Mouse (Mus musculus) limb, embryonic 10.5 days (tissue): ENCODE measurements at regions not wholly inside any gene's neighbourhood (a gene's known extent, or its start where the extent isn't known, plus 50 kb on each side); places are given as distances from the start of the nearest gene placed in this dataset.
"Not testable (repeated sequence)": the region's sequence is repeated elsewhere in the genome, so short reads cannot be mapped to it uniquely, and the experiment has no call there.

Experiments used
- DNase-seq: peaks from one replicate; pipeline ENCODE4 v3.0.0-alpha.2; 2017; ENCODE audit warnings: low spot score
- H3K27ac ChIP-seq: fragments of 300-500 bp; sonication (generic); 2 replicates; pipeline ENCODE4 v1.5.1; 2016; ENCODE audit warnings: mild to moderate bottlenecking
- H3K27me3 ChIP-seq: fragments of 300-500 bp; sonication (generic); 2 replicates; pipeline ENCODE4 v1.6.1; 2016; ENCODE audit warnings: low read depth, mild to moderate bottlenecking; ENCODE audit not compliant: poor library complexity, severe bottlenecking
- H3K36me3 ChIP-seq: fragments of 300-500 bp; sonication (generic); 2 replicates; pipeline ENCODE4 v1.6.1; 2016; ENCODE audit warnings: mild to moderate bottlenecking, moderate library complexity
- H3K4me1 ChIP-seq: fragments of 300-500 bp; sonication (generic); 2 replicates; pipeline ENCODE4 v1.6.1; 2016
- H3K4me3 ChIP-seq: fragments of 300-500 bp; sonication (generic); 2 replicates; pipeline ENCODE4 v1.5.1; 2016; ENCODE audit warnings: mild to moderate bottlenecking, moderate library complexity
- H3K9me3 ChIP-seq: fragments of 300-500 bp; sonication (generic); replicated peaks from 2 replicates; pipeline ENCODE4 v1.6.1; 2016; ENCODE audit warnings: mild to moderate bottlenecking
- WGBS: fragments of 180-500 bp; shearing (Covaris S2); methylation state at CpG from one replicate; pipeline ENCODE4 v1.1.7; 2016; 5-methylcytosine and 5-hydroxymethylcytosine counted together

DNA sequence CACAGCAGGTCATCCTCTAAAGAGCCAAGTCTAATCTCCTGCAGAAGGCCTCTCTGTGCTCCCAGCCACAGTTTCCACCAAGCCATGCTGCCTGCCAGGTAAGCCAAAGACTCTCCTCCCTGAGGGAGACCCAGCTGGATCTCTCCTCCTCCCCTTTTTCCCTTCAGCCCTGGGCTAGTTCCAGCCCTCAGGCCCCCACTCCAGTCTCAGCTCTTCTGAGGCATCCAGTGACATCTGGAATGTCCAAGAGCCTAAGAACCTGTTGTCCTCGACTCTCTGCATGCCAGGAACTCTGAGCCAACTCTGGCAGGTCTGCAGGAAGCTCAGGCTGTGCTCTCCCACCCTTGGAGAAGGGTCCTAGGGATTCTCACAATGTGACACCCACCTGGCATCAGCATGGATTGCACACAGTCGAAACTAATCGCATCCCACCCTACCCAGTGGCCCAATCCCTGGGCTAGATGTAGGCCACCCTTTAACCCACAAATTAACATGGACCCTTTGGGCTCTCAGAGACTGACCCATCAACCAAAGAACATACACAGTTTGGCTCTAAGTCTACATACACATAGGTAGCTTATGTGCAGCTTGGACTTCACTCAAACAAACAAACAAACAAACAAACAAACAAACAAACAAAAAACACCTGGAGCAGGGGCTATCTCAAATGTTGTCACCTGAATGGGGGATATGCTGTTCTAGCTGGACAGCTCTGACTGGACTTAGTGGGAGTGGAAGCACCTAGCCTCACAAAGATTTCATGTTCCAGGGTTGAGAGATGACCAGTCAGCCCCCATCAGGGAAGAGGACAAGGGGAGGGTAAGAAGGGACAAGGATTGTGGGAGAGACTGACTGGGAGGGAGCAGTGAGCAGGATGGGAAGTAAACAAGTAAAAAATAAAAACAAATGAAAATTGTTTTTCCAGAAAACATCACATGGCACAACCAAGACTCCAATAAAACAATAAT, 57.9 kb upstream of the Zfp709 start:
- DNase-seq, H3K36me3 ChIP-seq, H3K4me1 ChIP-seq, H3K27me3 ChIP-seq, H3K9me3 ChIP-seq, H3K4me3 ChIP-seq, H3K27ac ChIP-seq: not testable (repeated sequence)
- WGBS = 75% methylated on average over 3 of the region's 3 CpGs

DNA sequence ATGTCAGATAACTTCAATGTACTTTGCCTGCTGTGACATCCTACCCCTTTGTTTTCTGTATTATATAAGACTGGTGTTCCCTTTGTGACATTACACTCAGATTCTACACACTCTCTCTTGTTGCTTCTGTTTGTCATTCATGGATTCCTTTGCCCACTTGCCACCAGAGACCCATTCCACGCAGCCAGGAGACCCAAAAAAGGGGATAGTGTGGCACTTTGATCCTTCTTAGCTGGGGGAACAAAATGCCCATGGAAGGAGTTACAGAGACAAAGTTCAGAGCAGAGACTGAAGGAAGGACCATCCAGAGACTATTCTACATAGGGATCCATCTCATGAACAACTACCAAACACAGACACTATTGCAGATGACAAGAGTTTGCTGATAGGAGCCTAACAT, 59.1 kb upstream of the Zfp709 start:
- DNase-seq, H3K4me1 ChIP-seq, H3K27ac ChIP-seq, H3K4me3 ChIP-seq, H3K27me3 ChIP-seq, H3K9me3 ChIP-seq, H3K36me3 ChIP-seq: not testable (repeated sequence)
- 70% methylated on average over 1 of the region's 1 CpGs for WGBS

DNA sequence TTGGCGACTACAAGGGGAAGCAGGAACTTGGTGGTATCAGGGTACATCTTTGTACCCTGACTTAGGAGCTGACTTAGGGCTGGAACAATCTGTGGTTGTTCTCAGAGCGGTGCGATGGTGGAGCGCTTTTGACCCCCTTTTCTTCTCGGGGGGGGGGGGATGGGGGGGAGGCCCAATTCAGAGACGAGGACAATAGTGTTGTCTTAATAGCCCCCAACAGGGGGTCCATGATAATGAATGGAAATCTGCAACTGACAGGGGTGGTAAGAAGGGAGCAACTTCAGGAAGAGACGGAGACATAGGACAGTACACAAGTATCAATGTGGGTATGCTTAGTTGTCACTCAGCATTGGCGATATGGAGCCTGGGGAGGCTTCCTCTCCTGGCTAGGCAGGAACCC, 61.9 kb upstream of the Zfp709 start:
- not testable (repeated sequence) for H3K4me3 ChIP-seq, H3K27me3 ChIP-seq, H3K9me3 ChIP-seq, H3K4me1 ChIP-seq, H3K36me3 ChIP-seq, H3K27ac ChIP-seq
- WGBS = 86% methylated on average over 8 of the region's 8 CpGs
- DNase-seq = peak; percentile 26

DNA sequence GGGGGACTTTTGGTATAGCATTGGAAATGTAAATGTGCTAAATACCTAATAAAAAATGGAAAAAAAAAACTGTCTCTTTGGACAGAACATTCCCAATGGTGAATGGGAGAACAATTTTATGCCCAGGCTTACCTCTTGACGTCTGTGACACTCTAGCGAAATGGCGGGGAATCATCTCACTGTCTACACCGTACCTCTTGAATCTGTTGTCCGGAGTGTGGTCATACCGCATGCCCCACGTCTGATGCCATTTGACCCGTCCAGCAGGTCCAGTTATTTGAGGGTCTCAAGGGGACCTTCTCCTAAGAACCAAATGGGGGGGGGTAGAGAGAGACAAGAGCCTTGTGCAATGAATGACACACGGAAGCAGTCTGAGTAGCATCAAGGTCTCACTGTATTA, 62.4 kb upstream of the Zfp709 start:
- H3K9me3 ChIP-seq, H3K27ac ChIP-seq, H3K4me3 ChIP-seq, H3K27me3 ChIP-seq, H3K36me3 ChIP-seq, H3K4me1 ChIP-seq: not testable (repeated sequence)
- peak; percentile 28 for DNase-seq
- WGBS = 91% methylated on average over 9 of the region's 9 CpGs

DNA sequence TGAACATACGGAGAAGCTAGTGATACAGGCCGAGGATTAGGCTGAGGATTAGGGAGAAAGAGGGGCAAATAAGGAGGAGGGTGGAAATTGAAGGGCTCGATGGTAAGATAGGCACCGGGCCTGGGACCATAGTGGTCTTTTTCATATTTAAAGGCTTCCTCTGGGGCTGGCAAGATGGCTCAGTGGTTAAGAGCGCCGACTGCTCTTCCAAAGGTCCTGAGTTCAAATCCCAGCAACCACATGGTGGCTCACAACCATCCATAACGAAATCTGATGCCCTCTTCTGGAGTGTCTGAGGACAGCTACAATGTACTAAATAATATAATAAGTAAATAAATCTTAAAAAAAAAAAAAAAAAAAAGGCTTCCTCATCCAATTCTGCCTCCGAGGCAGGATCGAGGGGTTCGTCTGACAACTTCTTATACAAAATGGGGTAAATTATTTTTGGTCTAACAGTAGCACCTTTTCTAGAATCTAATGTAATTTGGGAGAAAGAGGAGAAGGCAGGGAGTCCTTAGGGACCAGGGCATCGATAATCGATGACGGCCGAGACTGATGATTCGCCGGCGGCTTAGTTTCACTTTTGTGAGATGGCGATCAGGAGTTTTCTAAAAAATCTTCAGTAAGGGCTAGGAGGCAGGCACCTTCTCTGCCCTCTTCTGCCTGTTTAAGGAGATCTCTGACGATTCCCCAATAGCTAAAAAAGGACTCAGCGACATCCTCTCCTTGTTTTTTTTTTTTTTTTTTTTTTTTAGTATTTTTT, 65.4 kb upstream of the Zfp709 start:
- H3K4me1 ChIP-seq, H3K36me3 ChIP-seq, H3K27ac ChIP-seq, DNase-seq, H3K4me3 ChIP-seq, H3K9me3 ChIP-seq, H3K27me3 ChIP-seq: not testable (repeated sequence)
- 92% methylated on average over 20 of the region's 20 CpGs for WGBS

DNA sequence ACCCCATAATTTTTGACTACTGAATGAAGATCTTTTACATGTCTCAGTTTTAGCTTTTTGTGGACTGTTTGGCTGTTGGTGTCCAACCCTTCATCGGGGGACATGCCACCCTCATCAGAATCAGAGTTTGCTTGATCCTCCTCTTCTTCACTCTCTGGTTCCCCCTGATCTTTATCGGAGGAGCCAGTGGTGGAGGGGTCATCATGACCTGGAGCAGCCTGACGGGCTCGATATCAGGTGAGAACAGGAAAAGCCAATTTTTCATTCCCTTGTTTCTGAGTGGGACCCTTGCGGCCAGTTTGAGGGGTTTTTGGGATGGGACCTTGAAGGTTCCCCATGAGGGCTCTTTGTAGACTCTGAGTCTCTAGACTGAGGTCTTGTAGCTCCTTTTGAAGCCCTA, 66.0 kb upstream of the Zfp709 start:
- H3K4me3 ChIP-seq, H3K27ac ChIP-seq, H3K27me3 ChIP-seq, H3K4me1 ChIP-seq, H3K9me3 ChIP-seq, DNase-seq, H3K36me3 ChIP-seq: not testable (repeated sequence)
- WGBS = 96% methylated on average over 5 of the region's 5 CpGs

DNA sequence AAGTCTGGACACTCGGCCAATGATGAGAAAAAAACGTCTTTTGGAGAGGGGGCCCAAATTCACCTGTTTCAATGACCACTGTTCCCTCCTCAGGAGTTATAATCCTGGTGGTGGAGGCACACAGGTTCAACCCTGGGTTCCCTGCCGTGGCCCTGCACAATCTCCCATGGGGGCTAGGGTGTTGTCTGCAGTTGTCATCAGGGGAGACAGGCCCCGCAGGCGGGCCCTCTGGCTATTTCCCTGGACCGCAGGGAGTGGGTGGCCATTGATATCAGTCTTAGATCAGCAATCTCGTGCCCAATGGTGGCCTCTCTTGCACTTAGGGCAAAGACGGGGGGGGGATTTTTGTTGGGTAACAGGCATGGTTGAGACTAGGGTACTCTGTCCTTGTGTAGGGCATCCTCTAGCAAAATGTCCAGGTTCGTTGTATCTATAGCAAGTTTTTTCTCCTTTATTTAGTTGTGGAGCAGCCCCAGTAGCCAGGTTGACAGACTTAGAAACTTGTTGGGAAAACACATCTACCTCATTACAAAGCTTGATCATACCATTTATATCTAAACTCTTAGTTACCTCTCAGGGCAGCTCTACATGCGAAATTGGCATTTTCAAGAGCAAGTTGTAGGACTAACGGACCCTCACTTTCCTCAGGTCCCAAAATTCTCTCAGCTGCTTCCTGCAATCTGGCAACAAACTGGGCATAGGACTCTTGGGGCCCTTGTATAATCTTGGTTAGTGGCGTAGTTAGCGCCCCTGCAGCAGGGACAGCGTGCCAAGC, 66.9 kb upstream of the Zfp709 start:
- 92% methylated on average over 14 of the region's 14 CpGs for WGBS
- not testable (repeated sequence) for H3K9me3 ChIP-seq, DNase-seq, H3K27ac ChIP-seq, H3K4me1 ChIP-seq, H3K27me3 ChIP-seq, H3K36me3 ChIP-seq, H3K4me3 ChIP-seq

DNA sequence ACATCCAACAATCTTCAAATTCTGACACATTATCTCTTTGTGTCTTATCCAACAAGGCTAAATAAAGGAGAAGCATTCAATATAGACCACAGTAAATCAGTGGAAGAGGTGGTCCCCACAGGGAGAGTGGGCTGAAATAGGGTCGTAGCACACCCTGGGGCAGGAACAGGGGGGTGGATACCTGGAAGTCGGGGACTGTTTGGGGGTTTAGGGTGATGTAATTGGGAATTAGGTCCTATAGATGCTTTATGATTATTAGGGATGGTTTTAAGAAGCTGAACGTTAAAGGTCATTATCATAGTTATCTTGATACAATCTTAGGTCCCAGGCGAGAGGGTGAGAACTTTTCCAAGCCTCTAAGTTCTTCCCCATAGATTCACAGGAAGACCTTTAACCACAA, 67.9 kb upstream of the Zfp709 start:
- not testable (repeated sequence) for H3K27me3 ChIP-seq, H3K36me3 ChIP-seq, H3K4me1 ChIP-seq, H3K4me3 ChIP-seq, H3K27ac ChIP-seq, DNase-seq, H3K9me3 ChIP-seq
- WGBS = 88% methylated on average over 4 of the region's 4 CpGs

DNA sequence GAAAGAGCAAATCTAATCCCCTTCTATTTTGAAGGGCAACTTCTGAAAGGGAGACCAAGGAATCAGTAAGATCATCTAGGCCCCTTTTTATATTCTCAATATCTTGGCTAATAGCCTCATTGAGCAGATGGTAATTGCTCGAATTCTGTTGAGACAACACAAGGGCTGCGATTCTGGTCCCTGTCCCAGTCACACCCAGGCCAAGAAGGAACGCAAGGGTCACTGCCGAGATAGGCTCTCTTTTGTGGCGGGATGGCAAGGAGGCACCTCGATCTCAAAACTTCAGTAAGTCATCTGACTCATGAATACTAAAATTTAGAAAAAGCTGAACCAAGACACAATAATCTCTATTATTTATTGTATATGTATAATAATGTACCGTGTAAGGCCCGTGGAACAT, 68.6 kb upstream of the Zfp709 start:
- 94% methylated on average over 8 of the region's 8 CpGs for WGBS
- H3K4me1 ChIP-seq, H3K27ac ChIP-seq, H3K9me3 ChIP-seq, H3K27me3 ChIP-seq, H3K4me3 ChIP-seq, H3K36me3 ChIP-seq: not testable (repeated sequence)
- peak; percentile 34 for DNase-seq

DNA sequence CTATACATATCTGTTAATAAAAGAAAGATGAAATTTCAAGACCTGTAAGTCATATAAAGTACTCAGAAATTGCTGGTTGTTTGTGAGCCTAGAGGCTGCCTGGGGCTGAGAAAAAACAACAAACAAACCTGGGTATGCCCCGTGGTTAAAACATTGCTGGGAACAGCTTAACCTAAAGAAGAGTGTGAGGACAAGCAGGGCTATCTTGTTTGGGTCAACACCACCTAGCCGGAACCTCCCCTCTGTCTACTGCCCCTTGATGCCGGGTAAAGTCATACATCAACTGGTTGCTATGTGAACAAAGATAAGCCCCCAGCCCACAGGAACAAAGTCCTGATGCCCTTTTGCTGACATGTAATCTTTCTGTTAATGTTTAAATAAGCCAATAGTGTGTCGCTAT, 74.0 kb upstream of the Zfp709 start:
- WGBS = 72% methylated on average over 3 of the region's 4 CpGs
- not testable (repeated sequence) for H3K27me3 ChIP-seq, H3K9me3 ChIP-seq, H3K27ac ChIP-seq, H3K36me3 ChIP-seq, H3K4me3 ChIP-seq, DNase-seq, H3K4me1 ChIP-seq

DNA sequence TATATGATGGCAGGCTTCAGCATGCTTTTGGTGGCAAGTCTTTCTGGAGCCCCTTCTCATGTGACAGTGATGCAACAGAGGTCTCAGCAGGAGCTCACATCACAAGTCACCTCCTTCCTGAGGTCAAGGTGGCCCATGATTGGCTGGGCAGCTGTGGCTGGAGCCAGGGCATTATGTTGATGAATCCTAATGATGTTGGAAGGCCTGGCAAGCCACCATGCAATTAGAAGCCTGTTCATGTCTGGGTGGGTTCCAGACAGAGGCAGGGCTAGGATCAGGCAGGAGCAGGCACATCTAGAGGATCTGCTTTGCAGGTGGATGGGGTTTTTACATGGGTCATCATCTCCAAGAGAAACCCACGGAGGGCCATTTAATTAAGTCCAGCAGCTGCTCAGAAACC, 77.2 kb upstream of the Zfp709 start:
- not testable (repeated sequence) for H3K27me3 ChIP-seq, H3K27ac ChIP-seq, H3K36me3 ChIP-seq, DNase-seq, H3K4me1 ChIP-seq, H3K9me3 ChIP-seq, H3K4me3 ChIP-seq
- WGBS = 80% methylated on average over 1 of the region's 1 CpGs

DNA sequence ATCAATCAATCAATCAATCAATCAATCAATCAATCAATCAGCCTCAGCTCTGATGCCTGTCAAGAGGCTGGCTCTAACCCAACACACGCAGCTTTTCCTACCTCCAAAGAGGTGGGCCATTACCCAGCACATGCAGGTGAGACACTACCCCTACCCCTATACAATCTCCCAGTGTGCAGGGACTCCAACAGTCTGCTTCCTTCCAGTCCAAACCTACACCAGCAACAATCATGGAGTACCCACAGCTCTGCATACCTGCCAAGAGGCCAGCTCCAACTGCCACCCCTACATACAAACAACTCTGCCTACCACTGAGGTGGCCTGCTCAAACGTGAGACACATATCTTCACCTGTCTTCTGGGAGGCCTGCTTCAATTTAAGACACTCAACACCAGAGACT, 76.7 kb upstream of the Fcho1 start:
- not testable (repeated sequence) for H3K4me3 ChIP-seq, H3K27ac ChIP-seq, H3K4me1 ChIP-seq, H3K36me3 ChIP-seq, H3K9me3 ChIP-seq, DNase-seq, H3K27me3 ChIP-seq
- WGBS = 79% methylated on average over 2 of the region's 2 CpGs

DNA sequence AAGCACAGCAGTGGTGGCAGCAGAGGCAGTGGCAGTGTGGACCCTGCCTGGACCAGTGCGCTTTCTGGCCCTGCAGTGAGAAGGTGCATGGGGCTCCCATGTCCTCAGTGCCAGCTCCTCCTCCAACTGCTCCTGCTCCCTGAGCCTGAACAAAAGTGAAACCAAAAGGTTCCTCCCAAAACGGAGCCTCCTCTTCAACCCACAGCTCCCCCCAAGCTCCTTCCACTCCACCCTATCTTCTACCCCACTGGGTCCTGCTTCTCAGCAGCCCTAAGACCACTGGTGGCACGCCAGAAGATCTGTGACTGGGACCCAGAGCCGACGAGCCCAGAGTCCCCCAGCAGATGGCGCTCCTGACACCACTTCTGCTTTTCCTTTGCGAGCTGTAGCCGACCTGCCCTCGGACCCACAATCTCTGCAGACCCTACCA, 63.5 kb upstream of the Fcho1 start:
- H3K9me3 ChIP-seq, H3K4me1 ChIP-seq, DNase-seq, H3K4me3 ChIP-seq, H3K27ac ChIP-seq, H3K36me3 ChIP-seq, H3K27me3 ChIP-seq: not testable (repeated sequence)
- WGBS = 9% methylated on average over 4 of the region's 9 CpGs
